Mouse (Mus musculus) neural tube, embryonic 14.5 days (tissue): ENCODE data around the gene Timm50. TPM values are rescaled to one million over a fixed set of nuclear protein-coding genes. Genes with fewer than 3 reads are reported as not detected.

ENCODE experiments used
- ATAC-seq: fragments of 200-750 bp; cut with Nextera tagmentation; 2 replicates; pipeline ENCODE4 v1.8.0; 2017; ENCODE audit warnings: low read depth, mild to moderate bottlenecking, moderate TSS enrichment, moderate library complexity
- H3K27ac ChIP-seq: fragments of 300-500 bp; sonication (generic); 2 replicates; pipeline ENCODE4 v1.5.1; 2014; ENCODE audit warnings: low read depth, mild to moderate bottlenecking, control low read depth, low read length, moderate library complexity, mixed read lengths
- H3K27me3 ChIP-seq: fragments of 300-500 bp; sonication (generic); 2 replicates; pipeline ENCODE4 v1.6.1; 2014; ENCODE audit warnings: low read length; ENCODE audit not compliant: control insufficient read depth, insufficient read depth
- H3K36me3 ChIP-seq: fragments of 300-500 bp; sonication (generic); 2 replicates; pipeline ENCODE4 v1.6.1; 2014; ENCODE audit warnings: low read length, mixed read lengths; ENCODE audit not compliant: control insufficient read depth, insufficient read depth
- H3K4me1 ChIP-seq: fragments of 300-500 bp; sonication (generic); 2 replicates; pipeline ENCODE4 v1.6.1; 2014; ENCODE audit warnings: low read length; ENCODE audit not compliant: control insufficient read depth, insufficient read depth
- H3K4me2 ChIP-seq: fragments of 300-500 bp; sonication (generic); 2 replicates; pipeline ENCODE4 v1.6.1; 2014; ENCODE audit warnings: mild to moderate bottlenecking, low read depth, low read length, control low read depth
- H3K4me3 ChIP-seq: fragments of 300-500 bp; sonication (generic); 2 replicates; pipeline ENCODE4 v1.5.1; 2014; ENCODE audit warnings: low read depth, low read length, control low read depth, mixed read lengths
- H3K9ac ChIP-seq: fragments of 300-500 bp; sonication (generic); replicated peaks from 2 replicates; pipeline ENCODE4 v1.6.1; 2014; ENCODE audit warnings: low read depth, mild to moderate bottlenecking, control low read depth, low read length, mixed read lengths
- H3K9me3 ChIP-seq: fragments of 300-500 bp; sonication (generic); 2 replicates; pipeline ENCODE4 v1.6.1; 2016; ENCODE audit warnings: low read length; ENCODE audit not compliant: control insufficient read depth
- WGBS: fragments of 180-500 bp; shearing (Covaris S2); extraction: QIAGEN DNeasy Blood & Tissue Kit; methylation state at CpG from one replicate; pipeline ENCODE4 v1.1.7; 2014; 5-methylcytosine and 5-hydroxymethylcytosine counted together
- polyA plus RNA-seq: library from polyadenylated mRNA; unstranded; fragments of >200 nt; fragmentation: Nextera tagmentation; extraction: Ambion mirVana; gene quantifications from 2 replicates; pipeline ENCODE4 v1.2.1, GENCODE M21; 2014

The Timm50 gene
- polyA plus RNA-seq, 1 experiment from 2014 or later, result 139 TPM

DNA sequence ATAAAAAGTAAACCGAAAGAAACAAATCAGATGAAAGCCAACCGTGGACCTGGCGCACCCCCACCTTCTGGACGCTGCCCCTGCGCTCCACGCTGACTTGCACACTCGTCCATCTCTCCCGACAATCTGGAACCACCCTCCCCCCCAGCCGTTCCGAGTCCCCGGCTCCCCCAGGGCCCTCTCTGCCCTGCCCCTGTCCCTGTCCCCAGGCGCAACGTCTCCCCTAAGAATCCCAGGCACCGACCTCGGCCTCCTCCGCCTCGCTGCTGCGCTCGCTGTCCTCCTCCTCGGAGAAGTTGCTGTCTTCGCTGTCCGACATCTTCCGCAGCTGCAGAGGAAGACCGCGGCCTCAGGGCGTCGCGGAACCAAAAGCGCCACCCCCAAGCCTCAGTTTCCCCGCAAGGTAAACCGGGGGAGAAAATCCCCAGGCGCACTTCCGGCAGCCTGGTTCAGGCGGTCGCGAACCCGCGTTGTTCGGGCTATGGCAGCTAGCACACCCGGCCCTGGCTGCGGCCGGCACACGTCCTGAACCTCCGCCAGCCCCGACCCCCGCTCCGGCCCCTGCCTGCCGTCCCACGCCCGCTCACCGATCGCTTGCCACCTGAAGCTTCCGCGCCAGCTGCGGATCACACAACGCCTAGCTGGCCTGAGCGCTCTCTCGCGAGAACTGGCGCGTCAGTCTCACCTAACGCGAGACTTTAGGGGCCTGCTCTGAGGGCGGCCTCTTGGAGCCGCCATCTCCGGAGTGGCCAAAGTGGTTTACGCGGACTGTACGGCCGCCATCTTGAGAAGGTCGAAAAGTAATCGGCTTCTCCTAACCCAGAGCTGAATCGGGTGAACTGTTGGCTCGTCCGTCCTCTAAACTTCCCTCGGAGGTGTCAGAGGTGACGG, 26.5 kb upstream of the Timm50 start, which contains the start of gene Supt5:
Supt5 (minus strand) TSS at position 639 of the 891 bp plus-strand sequence.
- Histone ChIP-seq H3K9ac (peak within 1 kb of the TSS; percentile 93), H3K4me3 (peak within 1 kb of the TSS; percentile 93), H3K9me3 (no peaks in the 10 kb centered on the region), H3K27ac (peak within 1 kb of the TSS; percentile 82), H3K4me2 (peak within 1 kb of the TSS; percentile 87), H3K4me1 (peaks cover 11% of the 10 kb centered on the region), H3K36me3 (no peaks in the 10 kb centered on the region), H3K27me3 (no peaks in the 10 kb centered on the region)
- under 1% methylated on average over 77 of the region's 77 CpGs for WGBS
- ATAC-seq, result peak; percentile 99

DNA sequence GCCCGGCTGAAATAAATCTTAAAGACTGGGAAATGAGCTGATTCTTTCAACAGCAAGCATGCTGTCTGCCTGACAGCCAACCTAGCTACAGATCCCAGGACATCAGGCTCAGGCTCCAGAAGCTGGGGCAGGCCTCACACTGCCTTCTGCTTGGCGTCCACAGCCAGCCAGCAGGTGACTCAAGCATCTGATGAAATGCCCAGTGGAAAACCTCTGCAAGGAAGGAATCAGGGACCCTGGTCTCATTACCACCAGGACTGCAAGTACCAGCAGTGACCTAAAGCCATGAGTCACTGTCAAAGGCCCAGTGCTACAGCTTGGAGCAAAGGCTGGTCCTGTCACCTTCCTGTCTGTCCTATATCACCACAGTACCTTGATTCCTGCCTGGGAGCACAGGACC, 23.6 kb upstream of the Timm50 start:
- peaks cover 11% of the 10 kb centered on the region for H3K4me1 ChIP-seq
- H3K4me3 ChIP-seq, result no peak overlapping the region
- H3K36me3 ChIP-seq, result peaks cover 4% of the 10 kb centered on the region; the same call in 1 of the 2 replicates
- 93% methylated on average over 2 of the region's 2 CpGs for WGBS
- H3K9me3 ChIP-seq, result no peaks in the 10 kb centered on the region
- no peak overlapping the region for H3K9ac ChIP-seq
- no peaks in the 10 kb centered on the region for H3K27me3 ChIP-seq
- H3K4me2 ChIP-seq, result no peak overlapping the region
- H3K27ac ChIP-seq, result no peak overlapping the region
- no peak for ATAC-seq

DNA sequence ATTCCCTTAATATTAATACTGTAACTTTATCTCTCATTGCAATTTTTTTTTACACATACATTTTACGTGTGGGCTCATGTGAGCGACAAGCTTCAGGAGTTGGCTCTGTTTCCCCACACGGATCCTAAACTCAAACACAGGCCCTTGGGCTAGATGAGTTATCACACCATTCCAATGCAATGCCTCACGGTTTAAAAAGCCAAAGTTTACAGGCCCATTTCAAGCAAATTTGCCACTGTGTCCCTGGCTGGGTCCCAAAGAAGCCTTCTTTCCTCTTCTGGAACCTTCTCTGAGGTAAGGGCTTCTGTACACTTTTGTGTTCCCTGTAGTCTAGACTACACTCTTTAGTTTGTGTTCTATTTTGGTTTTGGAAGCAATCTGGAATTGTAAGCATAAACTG, 22.7 kb upstream of the Timm50 start:
- no peak overlapping the region for H3K4me3 ChIP-seq
- ATAC-seq, result no peak
- no peaks in the 10 kb centered on the region for H3K27me3 ChIP-seq
- H3K36me3 ChIP-seq, result peaks cover 13% of the 10 kb centered on the region
- H3K27ac ChIP-seq, result no peak overlapping the region
- no peaks in the 10 kb centered on the region for H3K9me3 ChIP-seq
- 93% methylated on average over 4 of the region's 4 CpGs for WGBS
- no peak overlapping the region for H3K4me2 ChIP-seq
- H3K9ac ChIP-seq, result no peak overlapping the region
- H3K4me1 ChIP-seq, result peaks cover 11% of the 10 kb centered on the region

DNA sequence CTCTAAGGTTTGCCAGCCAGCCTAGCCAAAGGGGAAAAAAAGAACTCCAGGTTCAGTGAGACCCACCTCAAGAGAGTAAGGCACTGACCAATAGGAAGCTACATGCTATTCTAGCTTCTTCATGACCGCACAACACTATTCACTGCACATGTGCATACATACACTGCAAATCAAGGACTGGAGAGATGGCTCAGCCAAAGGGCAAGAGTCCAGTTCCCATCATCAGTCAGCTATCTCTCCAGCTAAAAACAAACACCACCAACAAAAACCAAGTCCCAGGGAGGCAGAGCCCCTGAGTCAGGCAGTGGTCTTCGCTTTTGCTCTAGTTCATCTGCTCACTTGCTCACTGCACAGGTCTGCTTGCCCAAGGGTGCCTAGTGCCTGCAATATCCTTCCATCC, 16.4 kb upstream of the Timm50 start:
- 94% methylated on average over 2 of the region's 2 CpGs for WGBS
- Histone ChIP-seq H3K27me3 (no peaks in the 10 kb centered on the region), H3K9ac (no peak overlapping the region), H3K36me3 (peaks cover 70% of the 10 kb centered on the region), H3K4me3 (no peak overlapping the region), H3K4me2 (no peak overlapping the region), H3K4me1 (no peaks in the 10 kb centered on the region), H3K9me3 (no peaks in the 10 kb centered on the region), H3K27ac (no peak overlapping the region)
- ATAC-seq, result no peak

DNA sequence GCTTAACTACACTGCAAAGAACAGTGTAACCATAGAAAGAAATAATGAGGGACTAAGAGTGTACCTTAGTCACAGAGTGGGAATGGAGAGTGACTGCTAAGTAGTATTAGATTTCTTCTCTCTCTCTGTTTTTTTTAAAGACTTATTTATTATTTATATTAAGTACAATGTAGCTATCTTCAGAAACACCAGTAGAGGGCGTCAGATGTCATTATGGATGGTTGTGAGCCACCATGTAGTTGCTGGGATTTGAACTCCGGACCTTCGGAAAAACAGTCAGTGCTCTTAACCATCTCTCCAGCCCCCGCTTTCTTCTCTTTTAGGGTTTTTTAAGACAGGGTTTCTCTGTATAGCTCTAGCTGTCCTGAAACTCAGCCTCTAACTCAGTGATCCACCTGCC, 14.6 kb upstream of the Timm50 start:
- no peak overlapping the region for H3K4me2 ChIP-seq
- peaks cover 88% of the 10 kb centered on the region for H3K36me3 ChIP-seq
- H3K27me3 ChIP-seq, result no peaks in the 10 kb centered on the region
- no peak for ATAC-seq
- H3K9me3 ChIP-seq, result no peaks in the 10 kb centered on the region
- no peak overlapping the region for H3K27ac ChIP-seq
- H3K9ac ChIP-seq, result no peak overlapping the region
- H3K4me3 ChIP-seq, result no peak overlapping the region
- WGBS, result 86% methylated on average over 4 of the region's 4 CpGs
- no peaks in the 10 kb centered on the region for H3K4me1 ChIP-seq

DNA sequence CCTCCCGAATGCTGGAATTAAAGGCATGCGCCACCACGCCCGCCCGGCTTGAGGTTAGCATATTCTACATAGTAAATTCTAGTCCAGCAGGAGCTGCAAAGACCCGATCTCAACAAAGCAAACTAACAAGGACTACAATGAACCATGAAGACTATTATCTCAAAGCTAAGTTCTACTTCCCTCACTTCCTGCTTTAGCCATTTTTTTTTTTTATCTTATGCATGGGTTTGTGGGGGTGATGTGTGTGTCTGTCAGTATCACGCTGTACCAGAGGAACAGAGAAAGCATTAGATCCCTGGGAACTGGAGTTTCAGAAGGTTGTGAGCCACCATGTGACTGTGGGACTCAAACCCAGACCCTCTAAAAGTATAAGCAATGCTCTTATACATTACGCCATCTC, 13.4 kb upstream of the Timm50 start:
- no peaks in the 10 kb centered on the region for H3K27me3 ChIP-seq
- no peaks in the 10 kb centered on the region for H3K9me3 ChIP-seq
- H3K9ac ChIP-seq, result no peak overlapping the region
- no peak overlapping the region for H3K27ac ChIP-seq
- no peak overlapping the region for H3K4me2 ChIP-seq
- no peak overlapping the region for H3K4me3 ChIP-seq
- no peaks in the 10 kb centered on the region for H3K4me1 ChIP-seq
- WGBS, result 96% methylated on average over 8 of the region's 8 CpGs
- no peak for ATAC-seq
- peaks cover 93% of the 10 kb centered on the region for H3K36me3 ChIP-seq

DNA sequence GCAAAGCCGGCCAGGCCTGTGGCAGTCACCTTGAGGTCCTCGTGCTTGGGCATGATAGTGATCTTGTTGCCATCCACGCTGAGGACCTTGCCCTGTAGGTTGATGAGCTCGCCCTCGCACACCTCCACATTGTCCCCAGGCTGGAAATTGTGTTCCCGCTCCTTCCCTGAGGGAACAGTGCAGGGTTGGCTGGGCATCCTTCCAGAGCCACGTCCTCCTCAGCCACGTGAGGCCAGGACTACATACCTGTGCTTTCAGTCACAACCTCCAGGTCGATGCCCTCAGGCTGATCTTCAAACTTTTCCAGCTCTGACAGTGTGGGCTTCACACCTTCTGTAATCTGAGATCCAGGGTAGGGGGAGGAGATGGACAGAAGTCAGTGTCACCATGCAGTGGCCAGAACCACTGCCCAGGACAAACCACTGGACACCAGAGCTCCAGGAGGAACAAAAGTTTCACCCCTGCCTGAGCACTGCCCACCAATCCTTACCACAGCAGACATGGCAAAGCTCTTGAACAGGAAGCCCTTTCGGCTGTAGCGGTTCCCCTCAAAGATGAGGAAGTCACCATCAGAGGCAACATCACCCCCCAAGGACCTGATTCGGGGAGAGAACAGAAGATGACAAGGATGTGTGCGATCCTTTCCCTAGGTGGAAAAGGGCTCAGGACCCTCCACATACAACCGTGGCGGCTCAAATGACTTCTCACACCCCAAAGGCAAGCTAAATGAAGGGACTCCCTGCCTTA, 10.3 kb upstream of the Timm50 start:
- ATAC-seq, result no peak
- 96% methylated on average over 15 of the region's 15 CpGs for WGBS

DNA sequence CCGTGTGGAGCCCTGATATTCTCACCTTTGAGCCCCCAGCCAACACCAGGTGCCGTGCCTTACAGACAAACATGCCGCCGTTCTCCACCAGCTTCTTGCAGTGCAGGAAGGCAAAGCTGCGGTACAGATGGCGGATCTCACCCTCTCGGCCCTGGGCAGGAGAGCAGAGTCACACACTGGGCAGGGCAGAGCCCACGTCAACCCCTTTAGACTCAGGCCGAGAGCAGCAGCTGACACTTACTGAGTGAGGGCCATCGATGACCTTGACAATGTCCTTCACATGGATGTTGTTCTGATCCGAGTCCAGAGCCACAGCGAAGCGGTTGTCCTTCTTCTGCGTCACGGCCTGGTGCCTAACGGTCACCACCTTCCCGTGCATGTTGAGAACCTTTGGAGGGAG, 6.8 kb upstream of the Timm50 start:
- H3K4me1 ChIP-seq, result no peaks in the 10 kb centered on the region
- no peaks in the 10 kb centered on the region for H3K27me3 ChIP-seq
- H3K9ac ChIP-seq, result no peak overlapping the region
- no peak overlapping the region for H3K27ac ChIP-seq
- H3K4me2 ChIP-seq, result no peak overlapping the region
- H3K4me3 ChIP-seq, result no peak overlapping the region
- H3K9me3 ChIP-seq, result no peaks in the 10 kb centered on the region
- ATAC-seq, result no peak
- H3K36me3 ChIP-seq, result peaks cover 90% of the 10 kb centered on the region
- WGBS, result 93% methylated on average over 17 of the region's 17 CpGs

More for the DNA sequence above, 10.3 kb upstream of the Timm50 start:
- Histone ChIP-seq H3K9me3 (no peaks in the 10 kb centered on the region), H3K4me2 (no peak overlapping the region), H3K9ac (no peak overlapping the region; the same call in 1 of the 2 replicates), H3K4me3 (no peak overlapping the region), H3K36me3 (peaks cover 95% of the 10 kb centered on the region), H3K4me1 (no peaks in the 10 kb centered on the region), H3K27me3 (no peaks in the 10 kb centered on the region), H3K27ac (no peak overlapping the region)

DNA sequence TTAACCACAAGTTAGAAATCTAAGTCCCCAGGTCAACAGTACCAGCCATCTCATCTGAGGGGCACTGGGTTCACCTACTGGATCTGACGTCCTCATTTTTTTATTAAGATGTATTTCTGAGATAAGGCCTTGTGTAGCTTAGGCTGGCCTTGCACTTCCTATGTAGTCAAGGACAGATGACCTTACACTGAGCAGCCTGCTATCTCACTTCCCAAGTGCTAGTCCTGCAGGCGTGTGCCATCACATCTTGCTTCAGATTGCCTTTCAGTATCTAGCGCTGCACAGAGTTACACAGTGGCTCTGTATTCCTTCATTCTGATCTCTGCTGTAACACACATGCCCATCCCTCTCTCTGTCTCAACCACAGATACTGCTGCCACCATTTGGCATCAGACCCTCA, 6.2 kb upstream of the Timm50 start:
- ATAC-seq, result no peak
- no peaks in the 10 kb centered on the region for H3K9me3 ChIP-seq
- H3K36me3 ChIP-seq, result peaks cover 83% of the 10 kb centered on the region
- H3K4me2 ChIP-seq, result no peak overlapping the region
- H3K27me3 ChIP-seq, result no peaks in the 10 kb centered on the region
- H3K27ac ChIP-seq, result no peak overlapping the region
- H3K9ac ChIP-seq, result no peak overlapping the region
- no peaks in the 10 kb centered on the region for H3K4me1 ChIP-seq
- H3K4me3 ChIP-seq, result no peak overlapping the region
- 87% methylated on average over 3 of the region's 3 CpGs for WGBS
